In genomic region chr7:37144303-37144702, GRCm38 (mm10) we compare ENCODE assay signal across 27 mouse cellular contexts.
DNase-seq lines count a peak whose midpoint lies in the region; ATAC-seq and TF ChIP-seq lines count a peak whose summit lies in the region.
"Had no signal": no experiment of that assay in that cellular context is flagged by ENCODE, and none has a peak within 500 bp of the region (broad histone marks: within the 10 kb centered on the region; RNA-seq: fewer than 3 reads in every experiment).

No protein-coding gene starts in this region.

- no peak for TF ChIP-seq POLR2A in liver, adult 2 months (IDR thresholded peaks at IDR 0.05; ENCODE audit: extremely low read depth, insufficient read depth, low read length)

- WGBS in heart, embryonic 11.5 days (ENCODE audit: insufficient replicate concordance) = 59% methylated on average over 6 of the region's 6 CpGs
- 52% methylated on average over 6 of the region's 6 CpGs for WGBS in liver, adult 2 months
- 57% methylated on average over 6 of the region's 6 CpGs for WGBS in liver, postnatal 0 days (ENCODE audit: insufficient replicate concordance)
- WGBS in midbrain, embryonic 14.5 days = 26% methylated on average over 6 of the region's 6 CpGs
- WGBS in midbrain, postnatal 0 days = 35% methylated on average over 6 of the region's 6 CpGs

- no peak overlapping the region for H3K9ac ChIP-seq in heart, embryonic 11.5 days (ENCODE audit: low read depth, low read length)
- no peak overlapping the region for H3K9ac ChIP-seq in liver, adult 2 months (ENCODE audit: low read depth, low read length)
- H3K9ac ChIP-seq in liver, postnatal 0 days (replicated peaks) = no peak overlapping the region
- H3K9ac ChIP-seq in midbrain, embryonic 14.5 days (replicated peaks; ENCODE audit: low read length) = no peak overlapping the region
- no peak overlapping the region for H3K9ac ChIP-seq in midbrain, postnatal 0 days (replicated peaks; ENCODE audit: low read length, poor library complexity, severe bottlenecking)
- H3K9ac ChIP-seq: forebrain, embryonic 13.5 days; heart, embryonic 12.5 days; heart, embryonic 15.5 days; hindbrain, embryonic 13.5 days had no signal

- TF ChIP-seq CTCF in liver, adult 2 months (IDR thresholded peaks at IDR 0.05; ENCODE audit: low read depth, low read length) = no peak
- no peak for TF ChIP-seq CTCF in liver, postnatal 0 days (IDR thresholded peaks at IDR 0.05; ENCODE audit: low read depth)
- no peak for TF ChIP-seq CTCF in midbrain, postnatal 0 days (IDR thresholded peaks at IDR 0.05)

- DNase-seq in heart, adult 11 months = peak; percentile 72
- peak; percentile 50 for DNase-seq in liver, adult 2 months (ENCODE audit: extremely low read depth, low read depth, low spot score)
- no peak for DNase-seq in liver, postnatal 0 days
- DNase-seq in midbrain, embryonic 14.5 days = peak; percentile 13
- DNase-seq in midbrain, postnatal 0 days (ENCODE audit: low spot score) = no peak
- no peak for DNase-seq in adrenal gland, postnatal 25 days
- DNase-seq: adrenal gland, adult 2 months; adrenal gland, postnatal 14 days; cerebellum, adult 11-12 months; cerebellum, adult 8-10 months; cerebellum, postnatal 10 days; cerebellum, postnatal 36 days; gastrocnemius, postnatal 10 days; gastrocnemius, postnatal 36 days; heart, postnatal 10 days; heart, postnatal 36 days had no signal

- no peaks in the 10 kb centered on the region for H3K9me3 ChIP-seq in heart, embryonic 11.5 days (replicated peaks; ENCODE audit: control insufficient read depth, low read length)
- H3K9me3 ChIP-seq in liver, postnatal 0 days (ENCODE audit: low read length) = no peaks in the 10 kb centered on the region
- H3K9me3 ChIP-seq in midbrain, embryonic 14.5 days (ENCODE audit: control insufficient read depth, low read length) = no peaks in the 10 kb centered on the region
- H3K9me3 ChIP-seq in midbrain, postnatal 0 days (ENCODE audit: low read length) = no peaks in the 10 kb centered on the region
- H3K9me3 ChIP-seq: forebrain, embryonic 10.5 days; forebrain, embryonic 13.5 days; heart, embryonic 15.5 days; hindbrain, embryonic 13.5 days had no signal

- no peak for TF ChIP-seq EP300 in liver, postnatal 0 days (IDR thresholded peaks at IDR 0.05; ENCODE audit: low read depth)

- H3K36me3 ChIP-seq in heart, embryonic 11.5 days (ENCODE audit: control insufficient read depth, insufficient read depth, low read length) = no peaks in the 10 kb centered on the region
- H3K36me3 ChIP-seq in liver, adult 2 months (ENCODE audit: control insufficient read depth, insufficient read depth, low read length) = no peaks in the 10 kb centered on the region
- no peaks in the 10 kb centered on the region for H3K36me3 ChIP-seq in liver, postnatal 0 days (replicated peaks; ENCODE audit: insufficient read depth, low read length)
- no peaks in the 10 kb centered on the region for H3K36me3 ChIP-seq in midbrain, embryonic 14.5 days (ENCODE audit: control insufficient read depth, insufficient read depth, low read length)
- no peaks in the 10 kb centered on the region for H3K36me3 ChIP-seq in midbrain, postnatal 0 days (ENCODE audit: insufficient read depth, low read length)
- H3K36me3 ChIP-seq: forebrain, embryonic 10.5 days; heart, embryonic 12.5 days; heart, embryonic 15.5 days; hindbrain, embryonic 13.5 days had no signal

- no peak overlapping the region for H3K4me3 ChIP-seq in heart, embryonic 11.5 days (ENCODE audit: low read depth, low read length)
- H3K4me3 ChIP-seq in liver, adult 2 months (ENCODE audit: insufficient read depth, low read depth, low read length) = no peak overlapping the region
- no peak overlapping the region for H3K4me3 ChIP-seq in liver, postnatal 0 days (ENCODE audit: low read depth, low read length)
- no peak overlapping the region for H3K4me3 ChIP-seq in midbrain, embryonic 14.5 days (replicated peaks; ENCODE audit: low read depth, low read length)
- H3K4me3 ChIP-seq in midbrain, postnatal 0 days (ENCODE audit: low read depth, low read length) = no peak overlapping the region
- H3K4me3 ChIP-seq: forebrain, embryonic 10.5 days; forebrain, embryonic 13.5 days; heart, embryonic 12.5 days; heart, embryonic 15.5 days; hindbrain, embryonic 13.5 days had no signal

- H3K27ac ChIP-seq in heart, embryonic 11.5 days (ENCODE audit: low read depth, low read length) = no peak overlapping the region
- no peak overlapping the region for H3K27ac ChIP-seq in liver, adult 2 months (replicated peaks; ENCODE audit: insufficient read depth, low read depth, low read length)
- H3K27ac ChIP-seq in liver, postnatal 0 days (ENCODE audit: low read depth) = no peak overlapping the region
- no peak overlapping the region for H3K27ac ChIP-seq in midbrain, embryonic 14.5 days (replicated peaks; ENCODE audit: low read depth, low read length)
- H3K27ac ChIP-seq in midbrain, postnatal 0 days (ENCODE audit: low read depth, low read length) = no peak overlapping the region
- H3K27ac ChIP-seq: forebrain, embryonic 10.5 days; forebrain, embryonic 13.5 days; heart, embryonic 15.5 days; hindbrain, embryonic 13.5 days; hindbrain, postnatal 0 days had no signal

- ATAC-seq in heart, embryonic 11.5 days (replicated peaks; ENCODE audit: insufficient number of reproducible peaks, low FRiP score, low TSS enrichment) = no peak
- no peak for ATAC-seq in liver, postnatal 0 days
- no peak for ATAC-seq in midbrain, embryonic 14.5 days (ENCODE audit: low FRiP score, low TSS enrichment)
- no peak for ATAC-seq in midbrain, postnatal 0 days (ENCODE audit: low FRiP score)
- ATAC-seq: CD4-positive, CD25-positive, alpha-beta regulatory T cell, adult 4 months; forebrain, embryonic 13.5 days; forebrain, embryonic 16.5 days; hindbrain, postnatal 0 days; inflammation-experienced regulatory T-cells, adult 6 months; intestine, embryonic 16.5 days had no signal

- H3K4me2 ChIP-seq in heart, embryonic 11.5 days = no peak overlapping the region
- no peak overlapping the region for H3K4me2 ChIP-seq in liver, postnatal 0 days (ENCODE audit: low read depth, low read length)
- H3K4me2 ChIP-seq in midbrain, embryonic 14.5 days (ENCODE audit: low read length) = no peak overlapping the region
- no peak overlapping the region for H3K4me2 ChIP-seq in midbrain, postnatal 0 days (ENCODE audit: low read depth, low read length, poor library complexity, severe bottlenecking)
- H3K4me2 ChIP-seq: forebrain, embryonic 13.5 days; heart, embryonic 12.5 days; heart, embryonic 15.5 days; hindbrain, embryonic 13.5 days had no signal

- no peaks in the 10 kb centered on the region for H3K79me2 ChIP-seq in liver, adult 2 months (ENCODE audit: control insufficient read depth, insufficient read depth, low read length)

- H3K27me3 ChIP-seq in heart, embryonic 11.5 days (ENCODE audit: control insufficient read depth, insufficient read depth, low read length) = no peaks in the 10 kb centered on the region
- H3K27me3 ChIP-seq in liver, adult 2 months (ENCODE audit: control insufficient read depth, insufficient read depth, low read length) = no peaks in the 10 kb centered on the region
- no peaks in the 10 kb centered on the region for H3K27me3 ChIP-seq in liver, postnatal 0 days (ENCODE audit: insufficient read depth, low read length)
- H3K27me3 ChIP-seq in midbrain, embryonic 14.5 days (ENCODE audit: control insufficient read depth, insufficient read depth, low read length) = no peaks in the 10 kb centered on the region
- no peaks in the 10 kb centered on the region for H3K27me3 ChIP-seq in midbrain, postnatal 0 days (ENCODE audit: insufficient read depth, low read length)
- H3K27me3 ChIP-seq: forebrain, embryonic 13.5 days; heart, embryonic 12.5 days; heart, embryonic 15.5 days; hindbrain, embryonic 13.5 days had no signal

- H3K4me1 ChIP-seq in heart, embryonic 11.5 days (ENCODE audit: control insufficient read depth, insufficient read depth, low read length) = no peaks in the 10 kb centered on the region
- peaks cover 8% of the 10 kb centered on the region; the same call in 1 of the 2 replicates for H3K4me1 ChIP-seq in liver, adult 2 months (ENCODE audit: control insufficient read depth, insufficient read depth, low read length)
- 0 out of 2 replicates have a peak, but pooled peaks cover 5% of the 10 kb centered on the region for H3K4me1 ChIP-seq in liver, postnatal 0 days (ENCODE audit: insufficient read depth)
- H3K4me1 ChIP-seq in midbrain, embryonic 14.5 days (ENCODE audit: control insufficient read depth, insufficient read depth, low read length) = no peaks in the 10 kb centered on the region; the same call in 1 of the 2 replicates
- no peaks in the 10 kb centered on the region for H3K4me1 ChIP-seq in midbrain, postnatal 0 days (ENCODE audit: insufficient read depth, low read length)
- H3K4me1 ChIP-seq: heart, embryonic 12.5 days; heart, embryonic 15.5 days had no signal

Comparison
In these comparisons a context has a peak if more than half of its experiments do, and no peak if none do; other contexts are left out.
1. DNase-seq: peak in heart, adult 11 months (single experiment), liver, adult 2 months (single experiment) and midbrain, embryonic 14.5 days (single experiment); none in liver, postnatal 0 days (single experiment), midbrain, postnatal 0 days (single experiment) and adrenal gland, postnatal 25 days (single experiment).